Mouse (Mus musculus) ES-Bruce4 (cell line): ENCODE data around the gene Cript.

Source experiments
- CTCF ChIP-seq: IDR thresholded peaks from one replicate; pipeline ENCODE4 v1.8.1; 2011; ENCODE audit warnings: low read depth, low read length
- POLR2A ChIP-seq: IDR thresholded peaks from one replicate; pipeline ENCODE4 v1.8.1; 2011; ENCODE audit warnings: low read length; ENCODE audit not compliant: insufficient read depth

- TF ChIP-seq CTCF (no peak), POLR2A (no peak)
These were observed 19.4 kb downstream of the Cript start for GRCm38 (mm10) chr17:87044796-87045195.
